Mouse (Mus musculus) embryonic fibroblast, embryonic 13.5 days (primary cell): ENCODE measurements around the gene Cc2d2a.

Experiments
- CTCF ChIP-seq: IDR thresholded peaks from 2 replicates; pipeline ENCODE4 v1.5.1; 2011; ENCODE audit warnings: mild to moderate bottlenecking, control low read depth, low read length, moderate library complexity, borderline replicate concordance; ENCODE audit not compliant: insufficient read depth
- POLR2A ChIP-seq: IDR thresholded peaks from 2 replicates; pipeline ENCODE4 v1.6.1; 2011; ENCODE audit warnings: low read depth, mild to moderate bottlenecking, control low read depth, low read length, moderate library complexity

DNA sequence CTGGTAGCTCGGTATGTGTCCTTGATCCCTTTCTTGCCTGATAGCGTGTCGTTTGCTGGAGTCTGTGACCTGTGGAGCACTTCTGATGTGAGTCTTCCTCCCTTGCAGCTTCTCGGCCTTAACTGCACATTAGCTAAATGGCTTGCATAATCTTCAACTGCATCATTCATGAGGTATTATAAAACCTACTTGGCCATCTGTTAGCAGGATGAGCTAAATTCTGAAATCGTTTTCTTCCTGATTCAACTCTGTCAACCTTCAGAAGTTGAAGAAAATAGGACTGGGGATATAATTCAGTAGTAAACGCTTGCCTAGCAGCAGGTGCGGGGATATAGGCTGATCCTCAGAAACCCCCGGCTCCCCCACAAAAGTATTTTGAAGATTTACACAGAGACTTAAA, 70.2 kb downstream of the Cc2d2a start:
- no peak for TF ChIP-seq CTCF
- no peak for TF ChIP-seq POLR2A
